Mouse (Mus musculus): ENCODE results near the gene Hoxc8. TPM values are rescaled to one million over a fixed set of nuclear protein-coding genes. Genes with fewer than 3 reads are reported as not detected.

Hoxc8 gene
- total RNA-seq, 2 experiments from 2014 or later, result not detected

- ATAC-seq (replicated peaks; ENCODE audit: poor library complexity, severe bottlenecking), result peak; percentile 46; the same call in 1 of the 2 replicates
These were observed 26.5 kb upstream of the Hoxc8 start for GRCm38 (mm10) chr15:102963671-102964640.

GRCm38 (mm10) chr15:102965003-102965891 lies 25.2 kb upstream of the Hoxc8 start:
- ATAC-seq (replicated peaks; ENCODE audit: poor library complexity, severe bottlenecking), result no peak

- ATAC-seq (replicated peaks; ENCODE audit: poor library complexity, severe bottlenecking), result peak; percentile 76
These were observed 24.3 kb upstream of the Hoxc8 start for GRCm38 (mm10) chr15:102965892-102966775.

- ATAC-seq (replicated peaks; ENCODE audit: poor library complexity, severe bottlenecking), result no peak
These were observed 23.6 kb upstream of the Hoxc8 start, which contains the start of gene Hoxc10 for GRCm38 (mm10) chr15:102966776-102967311. Gene Hoxc10, plus strand, starts transcription at chr15:102966796.

- no peak for ATAC-seq (replicated peaks; ENCODE audit: poor library complexity, severe bottlenecking)
These were observed 23.2 kb upstream of the Hoxc8 start, which contains the start of gene Hoxc5 for GRCm38 (mm10) chr15:102967312-102967510. Gene Hoxc5, plus strand, starts transcription at chr15:102967443.

GRCm38 (mm10) chr15:102967511-102968397 lies 22.7 kb upstream of the Hoxc8 start:
- no peak for ATAC-seq (replicated peaks; ENCODE audit: poor library complexity, severe bottlenecking)

GRCm38 (mm10) chr15:102969296-102969695 lies 21.1 kb upstream of the Hoxc8 start:
- ATAC-seq (replicated peaks; ENCODE audit: poor library complexity, severe bottlenecking), result no peak

GRCm38 (mm10) chr15:102970740-102971139 lies 19.7 kb upstream of the Hoxc8 start:
- ATAC-seq (replicated peaks; ENCODE audit: poor library complexity, severe bottlenecking), result no peak

- no peak for ATAC-seq (replicated peaks; ENCODE audit: poor library complexity, severe bottlenecking)
These were observed 18.2 kb upstream of the Hoxc8 start for GRCm38 (mm10) chr15:102972254-102972653.

GRCm38 (mm10) chr15:102972753-102973152 lies 17.7 kb upstream of the Hoxc8 start:
- ATAC-seq (replicated peaks; ENCODE audit: poor library complexity, severe bottlenecking), result no peak

GRCm38 (mm10) chr15:102975034-102975433 lies 15.4 kb upstream of the Hoxc8 start:
- ATAC-seq (replicated peaks; ENCODE audit: poor library complexity, severe bottlenecking), result no peak

- ATAC-seq (replicated peaks; ENCODE audit: poor library complexity, severe bottlenecking), result peak; percentile 11; the same call in 1 of the 2 replicates
These were observed 14.7 kb upstream of the Hoxc8 start for GRCm38 (mm10) chr15:102975688-102976111.

GRCm38 (mm10) chr15:102976171-102976570 lies 14.2 kb upstream of the Hoxc8 start, which contains the start of gene Hoxc9:
Gene Hoxc9, plus strand, starts transcription at chr15:102976439.
- ATAC-seq (replicated peaks; ENCODE audit: poor library complexity, severe bottlenecking), result no peak

- ATAC-seq (replicated peaks; ENCODE audit: poor library complexity, severe bottlenecking), result peak; percentile 23; the same call in 1 of the 2 replicates
These were observed 13.6 kb upstream of the Hoxc8 start for GRCm38 (mm10) chr15:102976631-102977422.

GRCm38 (mm10) chr15:102977423-102977974 lies 12.9 kb upstream of the Hoxc8 start:
- no peak for ATAC-seq (replicated peaks; ENCODE audit: poor library complexity, severe bottlenecking)

GRCm38 (mm10) chr15:102978615-102979515 lies 11.5 kb upstream of the Hoxc8 start:
- peak; percentile 36; the same call in 1 of the 2 replicates for ATAC-seq (replicated peaks; ENCODE audit: poor library complexity, severe bottlenecking)

All from granulocyte monocyte progenitor cell, adult 5-6 weeks (primary cell).